Mouse (Mus musculus) myocyte (in vitro differentiated cells): ENCODE results near the gene Adam8. TPM values are rescaled to one million over a fixed set of nuclear protein-coding genes. Genes with fewer than 3 reads are reported as not detected.

Experiments used
- H3K27me3 ChIP-seq: one replicate; pipeline ENCODE4 v1.6.1; 2011; ENCODE audit not compliant: control insufficient read depth, insufficient read depth, insufficient read length
- H3K36me3 ChIP-seq: one replicate; pipeline ENCODE4 v1.6.1; 2011; ENCODE audit not compliant: control insufficient read depth, insufficient read depth
- H3K4me2 ChIP-seq: one replicate; pipeline ENCODE4 v1.6.1; 2011; ENCODE audit warnings: low read depth, control low read depth
- H3K4me3 ChIP-seq: one replicate; pipeline ENCODE4 v1.5.1; 2011; ENCODE audit warnings: mild to moderate bottlenecking, control low read depth, moderate library complexity
- H3K79me2 ChIP-seq: one replicate; pipeline ENCODE4 v1.6.1; 2011; ENCODE audit not compliant: control insufficient read depth, insufficient read depth
- H3ac ChIP-seq: one replicate; pipeline ENCODE4 v1.6.1; 2011; ENCODE audit not compliant: control insufficient read depth, insufficient read length
- CEBPB ChIP-seq: IDR thresholded peaks from 2 replicates; pipeline ENCODE4 v1.6.1; 2011; ENCODE audit warnings: mild to moderate bottlenecking, moderate library complexity; ENCODE audit not compliant: poor library complexity, insufficient read depth, severe bottlenecking
- E2F4 ChIP-seq: IDR thresholded peaks from one replicate; pipeline ENCODE4 v1.6.1; 2011; ENCODE audit warnings: mild to moderate bottlenecking, control low read depth, moderate library complexity; ENCODE audit not compliant: insufficient read depth
- MAX ChIP-seq: IDR thresholded peaks from one replicate; pipeline ENCODE4 v1.6.1; 2011; ENCODE audit warnings: low read depth, mild to moderate bottlenecking, control low read depth
- MYOD1 ChIP-seq, 3 experiments: IDR thresholded peaks; one replicate each; pipeline ENCODE4 v1.6.1; 2011; ENCODE audit warnings: control low read depth in 2 of 3, low read depth in 2 of 3, mild to moderate bottlenecking in 2 of 3, moderate library complexity in 1 of 3; ENCODE audit not compliant: insufficient read length in 2 of 3, control insufficient read depth in 1 of 3
- MYOG ChIP-seq, 3 experiments: IDR thresholded peaks; one replicate each; pipeline ENCODE4 v1.6.1; 2011; ENCODE audit warnings: control low read depth in 2 of 3, low read depth in 2 of 3, mild to moderate bottlenecking in 2 of 3; ENCODE audit not compliant: insufficient read length in 2 of 3, control insufficient read depth in 1 of 3, insufficient read depth in 1 of 3
- POLR2A ChIP-seq: IDR thresholded peaks from one replicate; pipeline ENCODE4 v1.6.1; 2011; ENCODE audit warnings: low read depth, mild to moderate bottlenecking, control low read depth, moderate library complexity; ENCODE audit not compliant: insufficient read length
- POLR2AphosphoS2 ChIP-seq: IDR thresholded peaks from one replicate; pipeline ENCODE4 v1.6.1; 2011; ENCODE audit warnings: low read depth, control low read depth; ENCODE audit not compliant: insufficient read length
- REST ChIP-seq: IDR thresholded peaks from one replicate; pipeline ENCODE4 v1.6.1; 2011; ENCODE audit warnings: mild to moderate bottlenecking, control low read depth, moderate library complexity; ENCODE audit not compliant: insufficient read depth, insufficient read length
- SRF ChIP-seq: IDR thresholded peaks from one replicate; pipeline ENCODE4 v1.6.1; 2011; ENCODE audit warnings: low read depth; ENCODE audit not compliant: control insufficient read depth, insufficient read length
- TCF12 ChIP-seq: IDR thresholded peaks from one replicate; pipeline ENCODE4 v1.6.1; 2011; ENCODE audit warnings: mild to moderate bottlenecking, control low read depth; ENCODE audit not compliant: poor library complexity, insufficient read depth, severe bottlenecking
- TCF3 ChIP-seq: IDR thresholded peaks from one replicate; pipeline ENCODE4 v1.6.1; 2011; ENCODE audit warnings: low read depth, control low read depth; ENCODE audit not compliant: insufficient read length
- USF1 ChIP-seq: IDR thresholded peaks from one replicate; pipeline ENCODE4 v1.6.1; 2011; ENCODE audit warnings: low read depth, mild to moderate bottlenecking, control low read depth, moderate library complexity
- polyA plus RNA-seq: library from polyadenylated mRNA; unstranded; fragments of >200 nt; fragmentation: generic; extraction: Trizol; gene quantifications from one replicate; pipeline ENCODE4 v1.2.1, GENCODE M21; 2012; ENCODE audit warnings: missing spikeins

Adam8 gene
- polyA plus RNA-seq, 1 experiment, result 2.3 TPM

GRCm38 (mm10) chr7:139968428-139968827 lies 23.9 kb downstream of the Adam8 start:
- no peaks in the 10 kb centered on the region for H3K27me3 ChIP-seq
- H3ac ChIP-seq, result no peak overlapping the region
- H3K4me3 ChIP-seq, result no peak overlapping the region
- no peaks in the 10 kb centered on the region for H3K36me3 ChIP-seq
- no peaks in the 10 kb centered on the region for H3K79me2 ChIP-seq
- H3K4me2 ChIP-seq, result no peak overlapping the region
- TF ChIP-seq POLR2A (no peak), POLR2AphosphoS2 (no peak), TCF3 (no peak), USF1 (no peak), MAX (no peak), SRF (no peak), MYOG (IDR thresholded peaks at IDR 0.05; ENCODE audit: control insufficient read depth in 1 of 3, insufficient read depth in 1 of 3, insufficient read length in 2 of 3, low read depth in 2 of 3) (no peak), REST (no peak), CEBPB (no peak), TCF12 (no peak), MYOD1 (IDR thresholded peaks at IDR 0.05; ENCODE audit: control insufficient read depth in 1 of 3, insufficient read length in 2 of 3, low read depth in 2 of 3) (no peak)

GRCm38 (mm10) chr7:139967175-139967574 lies 25.2 kb downstream of the Adam8 start:
- Histone ChIP-seq H3K36me3 (no peaks in the 10 kb centered on the region), H3K4me3 (no peak overlapping the region), H3K79me2 (no peaks in the 10 kb centered on the region), H3K27me3 (no peaks in the 10 kb centered on the region), H3K4me2 (no peak overlapping the region), H3ac (no peak overlapping the region)
- no peak for TF ChIP-seq TCF12
- no peak for TF ChIP-seq TCF3
- no peak for TF ChIP-seq MYOG (IDR thresholded peaks at IDR 0.05; ENCODE audit: control insufficient read depth in 1 of 3, insufficient read depth in 1 of 3, insufficient read length in 2 of 3, low read depth in 2 of 3)
- no peak for TF ChIP-seq REST
- no peak for TF ChIP-seq SRF
- no peak for TF ChIP-seq POLR2AphosphoS2
- TF ChIP-seq CEBPB, result no peak
- no peak for TF ChIP-seq E2F4
- no peak for TF ChIP-seq MYOD1 (IDR thresholded peaks at IDR 0.05; ENCODE audit: control insufficient read depth in 1 of 3, insufficient read length in 2 of 3, low read depth in 2 of 3)
- no peak for TF ChIP-seq POLR2A
- no peak for TF ChIP-seq MAX
- TF ChIP-seq USF1, result no peak

GRCm38 (mm10) chr7:139963814-139964213 lies 28.5 kb downstream of the Adam8 start:
- H3ac ChIP-seq, result no peak overlapping the region
- TF ChIP-seq REST, result no peak
- no peak for TF ChIP-seq TCF3
- no peak for TF ChIP-seq MYOD1 (IDR thresholded peaks at IDR 0.05; ENCODE audit: control insufficient read depth in 1 of 3, insufficient read length in 2 of 3, low read depth in 2 of 3)
- H3K79me2 ChIP-seq, result no peaks in the 10 kb centered on the region
- no peaks in the 10 kb centered on the region for H3K36me3 ChIP-seq
- no peak overlapping the region for H3K4me3 ChIP-seq
- H3K27me3 ChIP-seq, result no peaks in the 10 kb centered on the region
- no peak overlapping the region for H3K4me2 ChIP-seq

GRCm38 (mm10) chr7:139961141-139961540 lies 31.2 kb downstream of the Adam8 start:
- Histone ChIP-seq H3K4me2 (no peak overlapping the region), H3K36me3 (no peaks in the 10 kb centered on the region), H3K4me3 (no peak overlapping the region), H3K27me3 (no peaks in the 10 kb centered on the region), H3K79me2 (no peaks in the 10 kb centered on the region), H3ac (no peak overlapping the region)
- TF ChIP-seq USF1, result no peak
- TF ChIP-seq MAX, result no peak
- no peak for TF ChIP-seq MYOG (IDR thresholded peaks at IDR 0.05; ENCODE audit: control insufficient read depth in 1 of 3, insufficient read depth in 1 of 3, insufficient read length in 2 of 3, low read depth in 2 of 3)
- TF ChIP-seq MYOD1 (IDR thresholded peaks at IDR 0.05; ENCODE audit: control insufficient read depth in 1 of 3, insufficient read length in 2 of 3, low read depth in 2 of 3), result no peak
- TF ChIP-seq POLR2A, result no peak
- no peak for TF ChIP-seq TCF12
- TF ChIP-seq SRF, result no peak
- no peak for TF ChIP-seq POLR2AphosphoS2
- TF ChIP-seq E2F4, result no peak
- no peak for TF ChIP-seq REST
- no peak for TF ChIP-seq TCF3
- no peak for TF ChIP-seq CEBPB

- Histone ChIP-seq H3K79me2 (no peaks in the 10 kb centered on the region), H3ac (no peak overlapping the region), H3K4me3 (no peak overlapping the region), H3K4me2 (no peak overlapping the region), H3K36me3 (no peaks in the 10 kb centered on the region), H3K27me3 (no peaks in the 10 kb centered on the region)
- TF ChIP-seq TCF3 (no peak), MYOD1 (IDR thresholded peaks at IDR 0.05; ENCODE audit: control insufficient read depth in 1 of 3, insufficient read length in 2 of 3, low read depth in 2 of 3) (no peak), POLR2AphosphoS2 (no peak), TCF12 (no peak), USF1 (no peak), SRF (no peak), CEBPB (no peak), POLR2A (no peak), MAX (no peak), REST (no peak)
Measured at GRCm38 (mm10) chr7:139957958-139958357, 34.4 kb downstream of the Adam8 start.
